Mouse (Mus musculus) G1E (cell line): Measurements from ENCODE around the gene Stk25.

Source experiments
- CTCF ChIP-seq: IDR thresholded peaks from 2 replicates; pipeline ENCODE4 v1.5.1; 2012; ENCODE audit warnings: low read depth, low read length, inconsistent platforms, mixed read lengths
- GATA1 ChIP-seq: IDR thresholded peaks from 2 replicates; pipeline ENCODE4 v1.6.1; 2012; ENCODE audit warnings: borderline replicate concordance, low read length, inconsistent platforms, mixed read lengths
- POLR2AphosphoS5 ChIP-seq: IDR thresholded peaks from 2 replicates; pipeline ENCODE4 v1.6.1; 2012; ENCODE audit warnings: low read depth, low read length, inconsistent platforms; ENCODE audit not compliant: insufficient replicate concordance
- TAL1 ChIP-seq: conservative IDR thresholded peaks from 2 replicates; pipeline ENCODE4 v1.6.1; 2012; ENCODE audit warnings: low read depth, low read length, inconsistent platforms, mixed read lengths

DNA sequence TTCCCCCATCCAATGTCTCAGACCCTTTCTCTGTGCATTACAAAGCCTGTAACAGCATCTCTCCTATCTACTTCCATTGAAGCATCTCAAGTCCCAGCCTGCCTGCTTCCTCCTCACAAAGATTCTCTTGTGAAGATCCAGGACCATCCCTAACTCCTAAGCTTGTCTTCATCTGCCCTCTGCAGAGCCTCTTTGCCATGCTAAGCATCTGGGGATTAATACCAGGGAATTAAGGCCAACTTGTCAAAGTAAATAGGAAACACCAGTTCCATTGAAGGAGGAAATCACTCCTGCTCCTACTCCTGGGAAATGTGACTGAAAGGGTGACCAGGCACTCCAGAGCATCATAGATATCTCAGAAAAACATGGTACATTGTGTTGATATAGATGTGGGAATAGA lies 11.5 kb upstream of the Stk25 start:
- TF ChIP-seq CTCF (no peak), POLR2AphosphoS5 (no peak), GATA1 (no peak), TAL1 (no peak)
